ENCODE assay signal across 14 mouse cellular contexts in genomic region chr10:50891876-50892711, GRCm38 (mm10). TPM values are rescaled to one million over a fixed set of nuclear protein-coding genes. Genes with fewer than 3 reads are reported as not detected.
DNase-seq lines count a peak whose midpoint lies in the region; ATAC-seq and TF ChIP-seq lines count a peak whose summit lies in the region.
"Had no signal": no experiment of that assay in that cellular context is flagged by ENCODE, and none has a peak within 500 bp of the region (broad histone marks: within the 10 kb centered on the region; RNA-seq: fewer than 3 reads in every experiment).

No protein-coding gene starts in this region.

- ATAC-seq in forebrain, embryonic 12.5 days (ENCODE audit: low FRiP score) = no peak
- ATAC-seq in forebrain, postnatal 0 days = no peak
- ATAC-seq in forebrain, embryonic 14.5 days = no peak
- ATAC-seq in monocyte, adult 5-6 weeks (replicated peaks; ENCODE audit: insufficient number of reproducible peaks, low FRiP score, low TSS enrichment, poor library complexity, severe bottlenecking) = peak; percentile 18; the same call in 1 of the 2 replicates
- ATAC-seq: hindbrain, postnatal 0 days had no signal

- no peak for TF ChIP-seq CTCF in forebrain, postnatal 0 days (IDR thresholded peaks at IDR 0.05; ENCODE audit: low read depth)
- no peak for TF ChIP-seq CTCF in lung, adult 2 months (IDR thresholded peaks at IDR 0.05; ENCODE audit: insufficient read depth, low read length)

- peaks cover 88% of the 10 kb centered on the region for H3K27me3 ChIP-seq in forebrain, embryonic 12.5 days
- H3K27me3 ChIP-seq in forebrain, postnatal 0 days (ENCODE audit: insufficient read depth, low read length) = peaks cover 56% of the 10 kb centered on the region
- peaks cover 70% of the 10 kb centered on the region for H3K27me3 ChIP-seq in forebrain, embryonic 14.5 days (replicated peaks; ENCODE audit: control insufficient read depth, insufficient read depth, low read length)

- no peak overlapping the region for H3K9ac ChIP-seq in forebrain, embryonic 12.5 days
- no peak overlapping the region for H3K9ac ChIP-seq in forebrain, postnatal 0 days
- H3K9ac ChIP-seq in forebrain, embryonic 14.5 days (ENCODE audit: low read length) = no peak overlapping the region

- no peak for DNase-seq in forebrain, postnatal 0 days
- peak; percentile 19 for DNase-seq in lung, postnatal 36 days
- DNase-seq in lung, adult 2 months = no peak
- DNase-seq in forebrain, embryonic 14.5 days (ENCODE audit: low spot score) = no peak
- DNase-seq in frontal cortex, postnatal 36 days (ENCODE audit: low spot score in 2 of 2) = no peak
- no peak for DNase-seq in frontal cortex, postnatal 25 days (ENCODE audit: low spot score in 2 of 2)
- DNase-seq: adrenal gland, postnatal 10 days had no signal

- WGBS in forebrain, embryonic 12.5 days = under 1% methylated on average over 26 of the region's 26 CpGs
- 2% methylated on average over 26 of the region's 26 CpGs for WGBS in forebrain, postnatal 0 days
- WGBS in lung, adult 2 months = 5% methylated on average over 26 of the region's 26 CpGs
- WGBS in forebrain, embryonic 14.5 days = under 1% methylated on average over 26 of the region's 26 CpGs

- no peak for TF ChIP-seq POLR2A in lung, adult 2 months (IDR thresholded peaks at IDR 0.05; ENCODE audit: borderline replicate concordance, extremely low read depth, low read depth, low read length)

- H3K36me3 ChIP-seq in forebrain, embryonic 12.5 days (replicated peaks) = no peaks in the 10 kb centered on the region
- no peaks in the 10 kb centered on the region for H3K36me3 ChIP-seq in forebrain, postnatal 0 days (ENCODE audit: insufficient read depth)
- no peaks in the 10 kb centered on the region for H3K36me3 ChIP-seq in forebrain, embryonic 14.5 days (ENCODE audit: control insufficient read depth, insufficient read depth, low read length)

- H3K9me3 ChIP-seq in forebrain, embryonic 12.5 days = no peaks in the 10 kb centered on the region
- H3K9me3 ChIP-seq in forebrain, postnatal 0 days (ENCODE audit: low read length) = no peaks in the 10 kb centered on the region
- no peaks in the 10 kb centered on the region for H3K9me3 ChIP-seq in forebrain, embryonic 14.5 days (replicated peaks; ENCODE audit: control insufficient read depth, low read length)

- peaks cover 18% of the 10 kb centered on the region for H3K4me1 ChIP-seq in forebrain, embryonic 12.5 days
- 0 out of 2 replicates have a peak, but pooled peaks cover 3% of the 10 kb centered on the region for H3K4me1 ChIP-seq in forebrain, postnatal 0 days (ENCODE audit: insufficient read depth)
- H3K4me1 ChIP-seq in lung, adult 2 months (ENCODE audit: control insufficient read depth, insufficient read depth, low read length) = peaks cover 2% of the 10 kb centered on the region; the same call in 1 of the 2 replicates
- H3K4me1 ChIP-seq in forebrain, embryonic 14.5 days (ENCODE audit: control insufficient read depth, insufficient read depth, low read length) = peaks cover 8% of the 10 kb centered on the region; the same call in 1 of the 2 replicates

- H3K4me3 ChIP-seq in forebrain, embryonic 12.5 days (replicated peaks) = peak overlapping the region; percentile 10; the same call in 1 of the 2 replicates
- H3K4me3 ChIP-seq in forebrain, postnatal 0 days (ENCODE audit: low read depth, low read length) = no peak overlapping the region
- H3K4me3 ChIP-seq in lung, adult 2 months (replicated peaks; ENCODE audit: extremely low read depth, low read depth, low read length) = no peak overlapping the region
- H3K4me3 ChIP-seq in forebrain, embryonic 14.5 days (ENCODE audit: low read depth, low read length) = no peak overlapping the region
- H3K4me3 ChIP-seq: left cerebral cortex, adult 2 months had no signal

- no peak overlapping the region for H3K27ac ChIP-seq in forebrain, embryonic 12.5 days
- no peak overlapping the region for H3K27ac ChIP-seq in forebrain, postnatal 0 days (ENCODE audit: low read depth, low read length)
- H3K27ac ChIP-seq in forebrain, embryonic 14.5 days (ENCODE audit: low read depth, low read length) = no peak overlapping the region
- H3K27ac ChIP-seq: hindbrain, postnatal 0 days; left cerebral cortex, adult 2 months had no signal

- H3K4me2 ChIP-seq in forebrain, embryonic 12.5 days = peak overlapping the region; percentile 17
- no peak overlapping the region for H3K4me2 ChIP-seq in forebrain, postnatal 0 days (ENCODE audit: low read depth)
- H3K4me2 ChIP-seq in forebrain, embryonic 14.5 days (ENCODE audit: low read length) = peak overlapping the region; percentile 20; the same call in 1 of the 2 replicates

RNA-seq across cellular contexts. Expression of gene Sim1, which starts 2.5 kb away (rescaled TPM):
- polyA plus RNA-seq in forebrain, embryonic 12.5 days (2016; fragmentation: Nextera tagmentation; extraction: Ambion mirVana) = 7.7 and 8.3 TPM in 2 replicates
- total RNA-seq in forebrain, postnatal 0 days (2014; rRNA removed) = 2.6 and 8.4 TPM in 2 replicates
- polyA plus RNA-seq in forebrain, postnatal 0 days (2015; fragmentation: Nextera tagmentation; extraction: Ambion mirVana) = 0.19 and 0.50 TPM in 2 replicates
- 0.19 TPM in 1 of 2 replicates, not detected in the other for polyA plus RNA-seq in lung, adult 2 months (2012; rRNA removed)
- polyA plus RNA-seq in forebrain, embryonic 14.5 days (2014; fragmentation: Nextera tagmentation; extraction: Ambion mirVana) = 1.5 and 1.8 TPM in 2 replicates
- total RNA-seq in monocyte, adult 5-6 weeks (2017) = not detected in 3 replicates
- total RNA-seq: adrenal gland, postnatal 10 days; granulocyte monocyte progenitor cell, adult 5-6 weeks had no signal
- polyA plus RNA-seq: cerebellum, adult 2 months; urinary bladder, adult 2 months had no signal
